Mouse (Mus musculus) embryonic facial prominence, embryonic 12.5 days (tissue): ENCODE measurements around the gene Car7. TPM values are rescaled to one million over a fixed set of nuclear protein-coding genes. Genes with fewer than 3 reads are reported as not detected.

Source experiments
- ATAC-seq: fragments of 200-750 bp; cut with Nextera tagmentation; 2 replicates; pipeline ENCODE4 v1.8.0; 2017; ENCODE audit not compliant: insufficient number of reproducible peaks, insufficient read depth, low FRiP score, low TSS enrichment
- H3K27ac ChIP-seq: fragments of 300-500 bp; sonication (generic); 2 replicates; pipeline ENCODE4 v1.5.1; 2016; ENCODE audit warnings: mild to moderate bottlenecking
- H3K27me3 ChIP-seq: fragments of 300-500 bp; sonication (generic); 2 replicates; pipeline ENCODE4 v1.6.1; 2016; ENCODE audit warnings: mild to moderate bottlenecking, moderate library complexity
- H3K36me3 ChIP-seq: fragments of 300-500 bp; sonication (generic); 2 replicates; pipeline ENCODE4 v1.6.1; 2016; ENCODE audit warnings: mild to moderate bottlenecking
- H3K4me1 ChIP-seq: fragments of 300-500 bp; sonication (generic); 2 replicates; pipeline ENCODE4 v1.6.1; 2016
- H3K4me2 ChIP-seq: fragments of 300-500 bp; sonication (generic); replicated peaks from 2 replicates; pipeline ENCODE4 v1.6.1; 2016; ENCODE audit warnings: mild to moderate bottlenecking, moderate library complexity
- H3K4me3 ChIP-seq: fragments of 300-500 bp; sonication (generic); 2 replicates; pipeline ENCODE4 v1.5.1; 2016; ENCODE audit warnings: mild to moderate bottlenecking
- H3K9ac ChIP-seq: fragments of 300-500 bp; sonication (generic); 2 replicates; pipeline ENCODE4 v1.6.1; 2016; ENCODE audit warnings: mild to moderate bottlenecking, moderate library complexity
- H3K9me3 ChIP-seq: fragments of 300-500 bp; sonication (generic); 2 replicates; pipeline ENCODE4 v1.6.1; 2016; ENCODE audit warnings: mild to moderate bottlenecking, moderate library complexity
- WGBS: fragments of 180-500 bp; shearing (Covaris S2); methylation state at CpG from one replicate; pipeline ENCODE4 v1.1.7; 2016; 5-methylcytosine and 5-hydroxymethylcytosine counted together
- polyA plus RNA-seq: library from polyadenylated mRNA; unstranded; fragments of >200 nt; fragmentation: Nextera tagmentation; extraction: Ambion mirVana; gene quantifications from 2 replicates; pipeline ENCODE4 v1.2.1, GENCODE M21; 2016

The Car7 gene
- polyA plus RNA-seq, 1 experiment from 2014 or later = 0.83 TPM

GRCm38 (mm10) chr8:104595773-104596536 lies 61.5 kb downstream of the Car7 start:
- no peaks in the 10 kb centered on the region for H3K27me3 ChIP-seq
- no peak overlapping the region for H3K27ac ChIP-seq
- H3K4me3 ChIP-seq = no peak overlapping the region
- no peaks in the 10 kb centered on the region for H3K4me1 ChIP-seq
- no peak overlapping the region for H3K9ac ChIP-seq
- WGBS = 86% methylated on average over 21 of the region's 21 CpGs
- no peaks in the 10 kb centered on the region for H3K9me3 ChIP-seq
- ATAC-seq = no peak
- peaks cover 23% of the 10 kb centered on the region for H3K36me3 ChIP-seq
- H3K4me2 ChIP-seq = no peak overlapping the region

DNA sequence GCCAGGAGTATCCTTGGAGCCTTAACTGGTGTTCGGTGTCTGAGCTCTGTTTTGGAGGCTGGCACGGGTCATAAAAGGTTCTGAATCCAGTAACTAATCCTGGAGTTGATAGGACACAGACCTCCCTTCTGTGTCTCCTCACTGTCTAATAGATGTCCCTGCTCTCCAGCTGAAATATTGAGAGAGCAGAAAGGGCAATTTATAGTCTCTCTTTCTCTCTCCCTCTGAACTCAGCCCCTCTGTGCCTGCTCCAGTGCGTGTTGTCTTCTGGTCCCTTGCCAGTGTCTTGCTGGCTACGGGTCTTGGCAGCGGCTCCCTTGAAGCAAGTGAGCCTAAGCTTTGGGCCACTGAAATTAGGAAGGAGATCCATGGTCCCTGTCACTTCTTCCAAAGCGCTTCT lies 63.2 kb downstream of the Car7 start:
- 88% methylated on average over 6 of the region's 6 CpGs for WGBS
- Histone ChIP-seq H3K36me3 (peaks cover 23% of the 10 kb centered on the region), H3K4me3 (no peak overlapping the region), H3K27ac (no peak overlapping the region), H3K9ac (no peak overlapping the region), H3K27me3 (no peaks in the 10 kb centered on the region), H3K9me3 (no peaks in the 10 kb centered on the region), H3K4me1 (peaks cover 10% of the 10 kb centered on the region), H3K4me2 (no peak overlapping the region)
- ATAC-seq = no peak

DNA sequence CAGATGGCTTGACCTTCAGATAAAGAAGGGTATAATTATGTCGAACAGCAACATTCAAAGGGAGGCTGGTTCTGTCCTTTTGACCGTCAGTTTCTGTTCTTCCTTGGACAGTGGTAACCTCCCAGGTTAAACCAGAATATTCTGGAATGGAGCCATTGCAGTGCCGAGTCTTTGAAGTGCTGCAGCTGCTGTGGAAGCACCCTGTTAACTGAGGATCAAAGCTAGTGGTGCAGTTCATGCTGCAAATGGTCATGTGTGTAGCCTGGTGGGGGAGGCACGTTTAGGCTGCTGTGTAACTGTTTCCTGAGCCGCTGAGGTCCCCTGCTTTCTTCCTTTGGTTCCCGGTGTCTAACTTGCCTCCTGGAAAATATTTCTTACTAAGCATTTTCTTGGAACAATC lies 64.0 kb downstream of the Car7 start:
- no peak overlapping the region for H3K9ac ChIP-seq
- 64% methylated on average over 6 of the region's 6 CpGs for WGBS
- H3K4me3 ChIP-seq = no peak overlapping the region
- no peaks in the 10 kb centered on the region for H3K27me3 ChIP-seq
- H3K9me3 ChIP-seq = no peaks in the 10 kb centered on the region
- no peak overlapping the region for H3K4me2 ChIP-seq
- peaks cover 22% of the 10 kb centered on the region for H3K36me3 ChIP-seq
- no peak overlapping the region for H3K27ac ChIP-seq
- no peak for ATAC-seq
- peaks cover 10% of the 10 kb centered on the region for H3K4me1 ChIP-seq

Other genes starting within 250 kb of the Car7 start
- gene Cmtm2a, start 241.5 kb upstream of the Car7 start, polyA plus RNA-seq = not detected in 2 replicates
- not detected in 2 replicates for gene Gm45711, start 224.6 kb upstream of the Car7 start, polyA plus RNA-seq
- not detected in 2 replicates for gene Cmtm1, start 224.5 kb upstream of the Car7 start, polyA plus RNA-seq
- gene Gm11020, start 213.1 kb upstream of the Car7 start, polyA plus RNA-seq = not detected in 2 replicates
- not detected in 2 replicates for gene Cmtm2b, start 212.5 kb upstream of the Car7 start, polyA plus RNA-seq
- 168 and 173 TPM in 2 replicates for gene Cmtm3, start 195.3 kb upstream of the Car7 start, polyA plus RNA-seq
- 3.0 and 3.3 TPM in 2 replicates for gene Cmtm4, start 138.9 kb upstream of the Car7 start, polyA plus RNA-seq
- gene Dync1li2, start 91.6 kb upstream of the Car7 start, polyA plus RNA-seq = 87.3 and 89.1 TPM in 2 replicates
- 0.24 and 0.29 TPM in 2 replicates for gene Terb1, start 24.8 kb upstream of the Car7 start, polyA plus RNA-seq
- gene Nae1, start 52 bp upstream of the Car7 start, polyA plus RNA-seq = 129 TPM in 2 replicates
- 13.2 and 13.7 TPM in 2 replicates for gene Pdp2, start 56.8 kb downstream of the Car7 start, polyA plus RNA-seq
- not detected in 2 replicates for gene Cdh16, start 89.7 kb downstream of the Car7 start, polyA plus RNA-seq
- gene Rrad, start 96.6 kb downstream of the Car7 start, polyA plus RNA-seq = 3.5 and 5.1 TPM in 2 replicates
- 83.7 and 87.9 TPM in 2 replicates for gene Ciao2b, start 107.3 kb downstream of the Car7 start, polyA plus RNA-seq
- gene Ces2a, start 199.3 kb downstream of the Car7 start, polyA plus RNA-seq = not detected in 2 replicates